9 mouse cellular contexts compared by ENCODE assay signal in genomic region chr7:56327738-56328137, GRCm38 (mm10).
DNase-seq lines count a peak whose midpoint lies in the region; ATAC-seq and TF ChIP-seq lines count a peak whose summit lies in the region.
"Had no signal": no experiment of that assay in that cellular context is flagged by ENCODE, and none has a peak within 500 bp of the region (broad histone marks: within the 10 kb centered on the region; RNA-seq: fewer than 3 reads in every experiment).

No protein-coding gene starts in this region.

- H3K27me3 ChIP-seq in kidney, embryonic 14.5 days (ENCODE audit: control insufficient read depth, insufficient read depth, low read length): no peaks in the 10 kb centered on the region
- H3K27me3 ChIP-seq in kidney, adult 2 months (replicated peaks; ENCODE audit: control insufficient read depth, insufficient read depth, low read length): no peaks in the 10 kb centered on the region; the same call in 1 of the 2 replicates

- H3K9me3 ChIP-seq in kidney, embryonic 14.5 days (ENCODE audit: control insufficient read depth, low read length): no peaks in the 10 kb centered on the region

- 47% methylated on average over 4 of the region's 4 CpGs for WGBS in kidney, embryonic 14.5 days
- WGBS in kidney, adult 2 months: 32% methylated on average over 4 of the region's 4 CpGs

- TF ChIP-seq POLR2A in kidney, adult 2 months (IDR thresholded peaks at IDR 0.05; ENCODE audit: low read depth, low read length): no peak

- H3K4me1 ChIP-seq in kidney, embryonic 14.5 days (ENCODE audit: control insufficient read depth, insufficient read depth, low read length): no peaks in the 10 kb centered on the region
- H3K4me1 ChIP-seq in kidney, adult 2 months (ENCODE audit: control insufficient read depth, insufficient read depth, low read length): no peaks in the 10 kb centered on the region

- H3K27ac ChIP-seq in kidney, embryonic 14.5 days (ENCODE audit: low read depth, low read length): no peak overlapping the region
- no peak overlapping the region for H3K27ac ChIP-seq in kidney, adult 2 months (ENCODE audit: insufficient read depth, low read depth, low read length)

- H3K9ac ChIP-seq in kidney, embryonic 14.5 days (ENCODE audit: low read depth, low read length): no peak overlapping the region

- ATAC-seq in kidney, embryonic 14.5 days (ENCODE audit: low FRiP score, low TSS enrichment): 0 out of 2 replicates have a peak, but pooled peaks have one; percentile 39
- no peak for ATAC-seq in CD4-positive, CD25-positive, alpha-beta regulatory T cell, adult 4 months
- no peak for ATAC-seq in inflammation-experienced regulatory T-cells, adult 6 months

- H3K4me3 ChIP-seq in kidney, embryonic 14.5 days (ENCODE audit: low read length): no peak overlapping the region
- no peak overlapping the region for H3K4me3 ChIP-seq in kidney, adult 2 months (ENCODE audit: insufficient read depth, low read depth, low read length)

- H3K4me2 ChIP-seq in kidney, embryonic 14.5 days (replicated peaks; ENCODE audit: low read depth, low read length): no peak overlapping the region

- DNase-seq in kidney, adult 2 months: no peak
- peak; percentile 1 for DNase-seq in ovary, postnatal 14 days (ENCODE audit: low spot score)
- DNase-seq in ovary, postnatal 10 days (ENCODE audit: low spot score): no peak
- DNase-seq in embryo, embryonic 10 days (ENCODE audit: low spot score): peak; percentile 50
- DNase-seq: lung, postnatal 10 days; spleen, adult 18-20 months had no signal

- TF ChIP-seq CTCF in kidney, adult 2 months (conservative IDR thresholded peaks at IDR 0.05; ENCODE audit: insufficient read depth, insufficient read length, low read depth, low read length): no peak; the same call in 1 of the 2 replicates

- no peaks in the 10 kb centered on the region for H3K36me3 ChIP-seq in kidney, embryonic 14.5 days (ENCODE audit: control insufficient read depth, insufficient read depth, low read length)
- no peaks in the 10 kb centered on the region for H3K36me3 ChIP-seq in kidney, adult 2 months (ENCODE audit: control insufficient read depth, insufficient read depth, low read length)

Comparison
In these comparisons a context has a peak if more than half of its experiments do, and no peak if none do; other contexts are left out.
1. DNase-seq: peak in ovary, postnatal 14 days (single experiment) and embryo, embryonic 10 days (single experiment); none in kidney, adult 2 months (single experiment) and ovary, postnatal 10 days (single experiment).